Mouse (Mus musculus): Measurements from ENCODE around the gene Slc13a5.

DNA sequence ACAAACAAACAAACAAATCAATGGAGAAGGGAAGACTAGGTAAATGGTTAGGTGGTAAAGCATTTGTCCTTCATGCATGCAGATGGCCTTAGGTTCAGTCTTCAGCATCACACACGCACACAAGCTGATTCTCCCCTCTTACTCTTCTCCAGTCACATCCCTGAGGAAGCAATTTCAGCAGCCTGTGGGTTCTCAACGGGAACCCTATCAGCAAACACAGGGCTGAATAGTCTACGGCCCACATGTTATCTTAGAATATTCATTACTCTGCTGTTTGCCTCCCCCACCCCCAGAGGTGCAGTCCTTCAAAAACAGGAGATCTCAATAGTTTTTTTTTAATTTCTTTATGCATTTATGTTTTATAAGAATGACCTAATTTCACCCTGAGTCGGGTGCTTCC, 43.5 kb upstream of the Slc13a5 start:
- TF ChIP-seq CTCF (IDR thresholded peaks at IDR 0.05; ENCODE audit: control insufficient read depth, insufficient read depth, insufficient read length) (no peak), MYOD1 (IDR thresholded peaks at IDR 0.05; ENCODE audit: control insufficient read depth, insufficient read length, low read depth) (no peak), MYOG (IDR thresholded peaks at IDR 0.05; ENCODE audit: control insufficient read depth, extremely low read depth, insufficient read length) (no peak), MAX (IDR thresholded peaks at IDR 0.05) (no peak), CEBPB (IDR thresholded peaks at IDR 0.05; ENCODE audit: low read depth) (no peak), USF1 (IDR thresholded peaks at IDR 0.05; ENCODE audit: low read depth) (no peak)

Data from C2C12 (cell line).